Mouse (Mus musculus): ENCODE results near the gene Gns. TPM values are rescaled to one million over a fixed set of nuclear protein-coding genes. Genes with fewer than 3 reads are reported as not detected.
A peak's percentile ranks its signal among the peaks of the same experiment; 100 is the strongest.

Gns gene
- polyA plus RNA-seq, 1 experiment from 2014 or later = 50.8 TPM

- no peak overlapping the region for H3K9ac ChIP-seq
- H3K4me1 ChIP-seq = peaks cover 41% of the 10 kb centered on the region
- no peaks in the 10 kb centered on the region for H3K27me3 ChIP-seq
- no peak for ATAC-seq (ENCODE audit: low FRiP score)
- no peaks in the 10 kb centered on the region for H3K36me3 ChIP-seq
- 83% methylated on average over 15 of the region's 15 CpGs for WGBS
- H3K4me3 ChIP-seq = no peak overlapping the region
- no peak overlapping the region for H3K27ac ChIP-seq
- H3K9me3 ChIP-seq (replicated peaks) = no peaks in the 10 kb centered on the region
- H3K4me2 ChIP-seq (replicated peaks) = no peak overlapping the region
Measured at GRCm38 (mm10) chr10:121428011-121428711, 63.3 kb downstream of the Gns start.

- H3K27ac ChIP-seq = no peak overlapping the region
- no peaks in the 10 kb centered on the region for H3K27me3 ChIP-seq
- no peak overlapping the region for H3K4me3 ChIP-seq
- H3K9me3 ChIP-seq (replicated peaks) = no peaks in the 10 kb centered on the region
- H3K4me1 ChIP-seq = peaks cover 32% of the 10 kb centered on the region
- WGBS = 44% methylated on average over 2 of the region's 2 CpGs
- no peak overlapping the region for H3K4me2 ChIP-seq (replicated peaks)
- H3K36me3 ChIP-seq = no peaks in the 10 kb centered on the region
- H3K9ac ChIP-seq = no peak overlapping the region
- ATAC-seq (ENCODE audit: low FRiP score) = no peak
Measured at GRCm38 (mm10) chr10:121429089-121429488, 64.2 kb downstream of the Gns start.

GRCm38 (mm10) chr10:121429581-121429980, 64.7 kb downstream of the Gns start:
- peaks cover 28% of the 10 kb centered on the region for H3K4me1 ChIP-seq
- H3K4me2 ChIP-seq (replicated peaks) = peak overlapping the region; percentile 35
- no peak for ATAC-seq (ENCODE audit: low FRiP score)
- H3K36me3 ChIP-seq = no peaks in the 10 kb centered on the region
- 61% methylated on average over 8 of the region's 8 CpGs for WGBS
- H3K9ac ChIP-seq = peak overlapping the region; percentile 43; the same call in 1 of the 2 replicates
- H3K27me3 ChIP-seq = no peaks in the 10 kb centered on the region
- H3K9me3 ChIP-seq (replicated peaks) = no peaks in the 10 kb centered on the region
- peak overlapping the region; percentile 68 for H3K27ac ChIP-seq
- no peak overlapping the region for H3K4me3 ChIP-seq

- Histone ChIP-seq H3K27ac (peak overlapping the region; percentile 68), H3K9me3 (replicated peaks) (no peaks in the 10 kb centered on the region), H3K36me3 (no peaks in the 10 kb centered on the region), H3K9ac (peak overlapping the region; percentile 43; the same call in 1 of the 2 replicates), H3K4me2 (replicated peaks) (peak overlapping the region; percentile 35), H3K4me3 (no peak overlapping the region), H3K4me1 (peaks cover 28% of the 10 kb centered on the region), H3K27me3 (no peaks in the 10 kb centered on the region)
- no peak for ATAC-seq (ENCODE audit: low FRiP score)
- WGBS = 34% methylated on average over 14 of the region's 14 CpGs
Measured at GRCm38 (mm10) chr10:121429981-121430682, 65.2 kb downstream of the Gns start.

GRCm38 (mm10) chr10:121430764-121431540, 66.1 kb downstream of the Gns start:
- Histone ChIP-seq H3K27ac (no peak overlapping the region), H3K36me3 (no peaks in the 10 kb centered on the region), H3K9ac (no peak overlapping the region), H3K4me3 (no peak overlapping the region), H3K4me1 (peaks cover 32% of the 10 kb centered on the region), H3K4me2 (replicated peaks) (no peak overlapping the region), H3K9me3 (replicated peaks) (no peaks in the 10 kb centered on the region), H3K27me3 (no peaks in the 10 kb centered on the region)
- WGBS = 78% methylated on average over 15 of the region's 15 CpGs
- ATAC-seq (ENCODE audit: low FRiP score) = no peak

- Histone ChIP-seq H3K4me3 (no peak overlapping the region), H3K4me2 (replicated peaks) (no peak overlapping the region), H3K27ac (0 out of 2 replicates have a peak overlapping the region, but pooled peaks have one; percentile 13), H3K4me1 (peaks cover 37% of the 10 kb centered on the region), H3K27me3 (no peaks in the 10 kb centered on the region), H3K36me3 (no peaks in the 10 kb centered on the region), H3K9ac (no peak overlapping the region), H3K9me3 (replicated peaks) (no peaks in the 10 kb centered on the region)
- ATAC-seq (ENCODE audit: low FRiP score) = no peak
- 60% methylated on average over 12 of the region's 12 CpGs for WGBS
Measured at GRCm38 (mm10) chr10:121432041-121432634, 67.2 kb downstream of the Gns start.

GRCm38 (mm10) chr10:121432635-121433280, 67.9 kb downstream of the Gns start:
- no peak overlapping the region for H3K4me2 ChIP-seq (replicated peaks)
- no peaks in the 10 kb centered on the region for H3K27me3 ChIP-seq
- 37% methylated on average over 16 of the region's 16 CpGs for WGBS
- H3K9ac ChIP-seq = no peak overlapping the region
- no peak overlapping the region for H3K4me3 ChIP-seq
- H3K27ac ChIP-seq = 0 out of 2 replicates have a peak overlapping the region, but pooled peaks have one; percentile 1
- no peaks in the 10 kb centered on the region for H3K36me3 ChIP-seq
- ATAC-seq (ENCODE audit: low FRiP score) = no peak
- H3K4me1 ChIP-seq = peaks cover 35% of the 10 kb centered on the region
- no peaks in the 10 kb centered on the region for H3K9me3 ChIP-seq (replicated peaks)

GRCm38 (mm10) chr10:121434441-121435103, 69.7 kb downstream of the Gns start:
- Histone ChIP-seq H3K27me3 (no peaks in the 10 kb centered on the region), H3K4me2 (replicated peaks) (no peak overlapping the region), H3K9me3 (replicated peaks) (no peaks in the 10 kb centered on the region), H3K4me3 (no peak overlapping the region), H3K4me1 (peaks cover 29% of the 10 kb centered on the region), H3K36me3 (no peaks in the 10 kb centered on the region), H3K27ac (no peak overlapping the region), H3K9ac (no peak overlapping the region)
- no peak for ATAC-seq (ENCODE audit: low FRiP score)
- 71% methylated on average over 15 of the region's 15 CpGs for WGBS

GRCm38 (mm10) chr10:121435546-121436257, 70.8 kb downstream of the Gns start:
- 66% methylated on average over 28 of the region's 28 CpGs for WGBS
- H3K4me1 ChIP-seq = peaks cover 21% of the 10 kb centered on the region
- ATAC-seq (ENCODE audit: low FRiP score) = no peak
- H3K9me3 ChIP-seq (replicated peaks) = no peaks in the 10 kb centered on the region
- H3K36me3 ChIP-seq = no peaks in the 10 kb centered on the region
- peak overlapping the region; percentile 11; the same call in 1 of the 2 replicates for H3K4me2 ChIP-seq (replicated peaks)
- no peak overlapping the region for H3K4me3 ChIP-seq
- H3K9ac ChIP-seq = no peak overlapping the region
- H3K27ac ChIP-seq = no peak overlapping the region
- no peaks in the 10 kb centered on the region for H3K27me3 ChIP-seq

- ATAC-seq (ENCODE audit: low FRiP score) = no peak
- H3K4me2 ChIP-seq (replicated peaks) = 0 out of 2 replicates have a peak overlapping the region, but pooled peaks have one; percentile 11
- H3K9me3 ChIP-seq (replicated peaks) = no peaks in the 10 kb centered on the region
- H3K9ac ChIP-seq = no peak overlapping the region
- no peak overlapping the region for H3K4me3 ChIP-seq
- H3K36me3 ChIP-seq = no peaks in the 10 kb centered on the region
- H3K27me3 ChIP-seq = no peaks in the 10 kb centered on the region
- peaks cover 21% of the 10 kb centered on the region for H3K4me1 ChIP-seq
- WGBS = 57% methylated on average over 8 of the region's 8 CpGs
- H3K27ac ChIP-seq = no peak overlapping the region
Measured at GRCm38 (mm10) chr10:121436258-121436645, 71.4 kb downstream of the Gns start.

- H3K27me3 ChIP-seq = no peaks in the 10 kb centered on the region
- no peaks in the 10 kb centered on the region for H3K9me3 ChIP-seq (replicated peaks)
- peaks cover 21% of the 10 kb centered on the region for H3K4me1 ChIP-seq
- H3K36me3 ChIP-seq = no peaks in the 10 kb centered on the region
- peak overlapping the region; percentile 30; the same call in 1 of the 2 replicates for H3K27ac ChIP-seq
- ATAC-seq (ENCODE audit: low FRiP score) = no peak
- no peak overlapping the region for H3K4me2 ChIP-seq (replicated peaks)
- H3K4me3 ChIP-seq = no peak overlapping the region
- 63% methylated on average over 4 of the region's 4 CpGs for WGBS
- H3K9ac ChIP-seq = no peak overlapping the region
Measured at GRCm38 (mm10) chr10:121436693-121437092, 71.8 kb downstream of the Gns start.

Measured in hindbrain, embryonic 12.5 days (tissue).